Mouse (Mus musculus) left cerebral cortex, postnatal 14 days (tissue): Measurements from ENCODE around the gene Hpgds. TPM values are rescaled to one million over a fixed set of nuclear protein-coding genes. Genes with fewer than 3 reads are reported as not detected.

Source experiments
- total RNA-seq, 2 experiments: library from RNA; stranded (reverse); gene quantifications; 2 replicates each; pipeline ENCODE4 v1.2.3; 2021

Hpgds gene
- total RNA-seq, 2 experiments from 2014 or later: 3.7 to 5.3 TPM

Other genes with a start within 250 kb of the Hpgds start
- 10 to 100 TPM; 35.2 to 39.1 TPM for gene Smarcad1, start 102.3 kb downstream of the Hpgds start, total RNA-seq
- under 1 TPM in 1 of 2 experiments, not detected in 1; 0.30 TPM for gene C130060K24Rik, start 236.2 kb upstream of the Hpgds start, total RNA-seq